Mouse (Mus musculus): ENCODE results near the gene Syn3.
"Not testable (repeated sequence)": the region's sequence is repeated elsewhere in the genome, so short reads cannot be mapped to it uniquely, and the experiment has no call there.

The Syn3 gene

DNA sequence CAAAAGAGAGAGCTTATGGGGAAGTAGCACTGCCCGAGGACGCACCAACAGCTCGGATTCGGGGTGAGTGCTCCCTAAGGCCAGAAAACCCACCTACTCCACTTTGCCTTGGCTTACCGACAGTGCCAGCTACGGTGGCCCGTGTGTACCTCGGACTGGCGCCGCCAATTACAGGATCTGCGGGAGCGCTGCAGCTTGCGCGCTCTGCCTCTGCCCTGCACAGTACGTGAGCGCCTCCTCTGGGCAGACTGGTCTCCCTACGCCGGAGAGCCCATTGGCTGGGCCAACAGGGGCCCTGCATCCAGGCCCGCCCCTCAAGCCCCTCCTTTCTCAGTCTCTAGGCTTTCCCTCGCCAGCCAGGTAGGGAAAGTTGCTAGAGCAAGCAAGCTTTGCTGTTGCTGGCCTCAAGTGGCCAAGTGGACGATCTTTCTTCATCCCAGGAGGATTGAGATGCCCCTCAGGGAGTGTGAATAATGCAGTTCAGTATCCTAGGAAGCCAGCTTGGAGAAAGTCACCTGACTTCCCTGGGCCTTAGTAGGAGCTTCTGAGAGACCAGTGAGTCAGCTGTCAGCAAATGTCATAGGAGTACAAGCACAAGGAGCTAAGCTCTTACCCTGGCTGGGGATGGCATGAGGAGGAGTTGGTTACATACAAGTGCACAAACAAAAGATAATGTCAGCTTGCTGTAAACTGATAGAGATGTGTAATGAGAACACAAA lies at the start of gene Syn3:
Gene Syn3 (minus strand): TSS at position 224 of the 719 bp plus-strand sequence.
- peak; percentile 36 for DNase-seq (ENCODE audit: low read depth)

DNA sequence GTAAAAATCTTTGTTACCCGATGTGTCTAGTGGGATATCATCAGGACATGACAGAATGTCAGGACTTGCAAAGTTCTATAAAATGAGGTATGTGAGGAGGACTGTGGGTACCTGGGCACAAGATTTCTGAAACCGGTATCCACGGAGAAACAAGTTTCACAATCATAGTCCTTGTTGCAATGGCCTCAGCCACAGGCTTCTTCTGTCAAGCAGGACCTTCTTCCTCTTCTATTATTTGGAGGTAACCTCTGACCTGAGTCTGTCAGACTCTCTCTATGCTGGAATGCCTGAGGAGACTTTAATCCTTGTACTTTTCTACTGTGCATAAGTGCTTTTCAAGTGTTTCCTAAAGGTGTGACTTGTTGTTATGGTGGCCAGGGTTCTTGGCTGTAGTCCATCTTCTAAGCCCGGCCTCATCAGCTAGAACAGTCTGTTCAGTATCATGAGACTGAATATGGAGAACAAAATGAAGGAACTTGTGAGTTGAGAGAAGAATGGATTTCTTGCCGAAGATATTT lies 27.7 kb upstream of the Syn3 start:
- DNase-seq (ENCODE audit: low read depth): not testable (repeated sequence)

GRCm38 (mm10) chr10:86513801-86514200 lies 15.1 kb upstream of the Syn3 start:
- DNase-seq (ENCODE audit: low read depth): no peak

DNA sequence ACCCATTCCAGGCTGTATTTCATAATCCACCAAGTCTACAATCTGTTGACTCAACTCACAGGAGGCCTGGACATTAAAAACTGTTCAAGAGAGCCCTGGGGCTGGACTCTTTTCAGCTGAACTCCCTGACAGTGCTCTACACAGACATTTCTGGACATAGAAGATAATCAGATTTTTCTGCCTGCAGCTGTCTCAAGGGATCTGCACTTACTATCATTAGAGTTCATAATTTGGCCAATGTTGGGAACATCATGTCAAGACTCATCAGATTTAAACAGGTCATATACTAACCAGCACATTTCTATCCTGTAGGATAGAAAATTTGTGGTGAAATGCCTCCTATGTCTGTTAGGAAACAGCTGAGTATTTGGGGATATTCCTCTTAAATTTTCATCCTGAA lies 12.2 kb upstream of the Syn3 start:
- DNase-seq (ENCODE audit: low read depth): no peak

DNA sequence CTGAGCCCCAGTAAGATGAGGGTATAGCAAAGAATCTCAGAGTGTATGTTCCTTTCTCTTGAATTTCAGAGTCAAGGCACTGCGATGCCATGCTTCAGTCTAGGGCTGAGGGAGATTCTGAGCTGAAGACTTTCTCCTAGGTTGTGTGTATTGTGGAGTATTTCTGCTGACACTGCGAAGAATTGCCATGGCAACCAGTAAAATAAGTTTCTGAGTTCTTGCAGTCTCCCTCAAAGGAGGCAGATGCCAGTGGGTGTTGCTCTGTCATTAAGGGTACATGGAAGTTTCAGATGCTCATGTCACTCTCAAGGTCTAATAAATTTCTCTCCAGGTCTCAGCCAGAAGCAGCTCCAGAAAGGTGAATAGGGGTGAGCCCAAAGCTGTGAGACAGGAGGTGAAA lies 3.4 kb upstream of the Syn3 start:
- DNase-seq (ENCODE audit: low read depth): no peak

DNA sequence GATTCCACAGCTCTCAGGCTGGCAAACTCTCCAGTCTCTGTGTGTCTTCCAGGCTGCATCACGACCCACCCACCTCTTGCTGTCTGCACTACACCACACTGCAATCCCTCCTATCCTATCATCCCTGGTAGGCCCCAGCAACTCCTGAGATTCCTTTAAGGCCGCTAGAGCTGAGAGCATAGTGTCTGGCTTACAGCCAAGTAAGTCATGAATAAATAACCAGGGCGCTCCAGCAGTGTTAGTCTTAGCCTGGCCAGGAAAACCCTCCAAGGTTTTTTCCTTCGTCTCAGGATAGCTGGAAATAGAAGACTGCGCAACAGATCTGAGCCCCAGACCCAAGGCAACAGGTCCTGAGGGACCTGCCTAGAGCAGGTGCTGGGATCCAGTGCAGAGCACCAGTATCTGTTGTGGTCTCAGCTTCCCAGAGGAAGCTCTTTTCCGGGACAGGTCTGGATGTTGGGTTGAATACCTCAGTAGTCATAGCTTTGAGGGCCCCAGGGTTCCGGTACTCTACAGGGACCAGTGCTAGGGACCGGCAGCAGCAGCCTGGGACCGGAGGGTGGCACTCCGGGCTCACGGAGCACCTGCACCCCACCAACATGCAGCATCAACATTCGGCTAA lies 534 bp downstream of the Syn3 start:
- no peak for DNase-seq (ENCODE audit: low read depth)

GRCm38 (mm10) chr10:86495851-86496250 lies 2.8 kb downstream of the Syn3 start:
- no peak for DNase-seq (ENCODE audit: low read depth)

GRCm38 (mm10) chr10:86493140-86493539 lies 5.6 kb downstream of the Syn3 start:
- no peak for DNase-seq (ENCODE audit: low read depth)

DNA sequence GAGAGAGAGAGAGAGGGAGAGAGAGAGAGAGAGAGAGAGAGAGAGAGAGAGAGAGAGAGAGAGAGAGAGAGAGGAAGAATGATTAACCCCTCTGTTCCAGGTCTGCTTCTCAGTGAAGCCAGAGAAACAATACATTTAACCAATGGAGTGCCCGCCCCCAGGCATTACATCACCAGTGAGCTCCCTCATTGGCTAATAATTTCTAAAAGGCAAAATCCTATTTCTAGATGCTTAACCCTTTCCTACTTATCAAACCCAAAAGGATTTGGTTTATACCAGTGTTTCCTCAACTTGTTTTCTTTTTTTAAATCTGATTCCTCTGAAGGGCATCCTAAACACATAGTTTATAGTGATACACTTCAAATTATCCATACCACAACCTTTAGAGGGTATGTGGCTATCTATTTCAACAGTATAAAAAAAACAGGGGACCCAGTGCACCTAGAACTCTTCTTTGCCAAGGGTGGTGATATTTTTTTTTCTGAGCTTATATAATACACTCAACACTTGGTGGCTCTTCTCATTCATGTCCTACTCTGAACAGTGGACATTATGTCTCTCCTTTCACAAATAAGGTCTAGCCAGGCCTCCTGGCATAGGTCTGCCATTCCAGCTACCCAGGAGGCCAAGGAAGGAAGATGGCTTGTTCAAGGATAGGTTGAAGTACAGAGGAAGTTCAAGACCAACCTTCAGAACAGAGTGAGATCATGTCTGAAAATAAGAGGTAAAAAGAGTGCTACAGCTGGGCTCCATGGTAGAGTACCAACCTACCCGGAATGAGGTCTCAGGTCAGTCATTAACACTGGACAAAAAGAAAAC lies 6.4 kb downstream of the Syn3 start:
- no peak for DNase-seq (ENCODE audit: low read depth)

GRCm38 (mm10) chr10:86491316-86492088 lies 7.2 kb downstream of the Syn3 start:
- no peak for DNase-seq (ENCODE audit: low read depth)

- DNase-seq (ENCODE audit: low read depth): no peak
These were observed 10.2 kb downstream of the Syn3 start for GRCm38 (mm10) chr10:86488544-86488943.

GRCm38 (mm10) chr10:86485971-86486370 lies 12.7 kb downstream of the Syn3 start:
- DNase-seq (ENCODE audit: low read depth): no peak

- no peak for DNase-seq (ENCODE audit: low read depth)
These were observed 14.7 kb downstream of the Syn3 start for GRCm38 (mm10) chr10:86483968-86484367.

GRCm38 (mm10) chr10:86482496-86482895 lies 16.2 kb downstream of the Syn3 start:
- no peak for DNase-seq (ENCODE audit: low read depth)

GRCm38 (mm10) chr10:86480711-86481110 lies 18.0 kb downstream of the Syn3 start:
- no peak for DNase-seq (ENCODE audit: low read depth)

GRCm38 (mm10) chr10:86479718-86480121 lies 19.0 kb downstream of the Syn3 start:
- no peak for DNase-seq (ENCODE audit: low read depth)

DNA sequence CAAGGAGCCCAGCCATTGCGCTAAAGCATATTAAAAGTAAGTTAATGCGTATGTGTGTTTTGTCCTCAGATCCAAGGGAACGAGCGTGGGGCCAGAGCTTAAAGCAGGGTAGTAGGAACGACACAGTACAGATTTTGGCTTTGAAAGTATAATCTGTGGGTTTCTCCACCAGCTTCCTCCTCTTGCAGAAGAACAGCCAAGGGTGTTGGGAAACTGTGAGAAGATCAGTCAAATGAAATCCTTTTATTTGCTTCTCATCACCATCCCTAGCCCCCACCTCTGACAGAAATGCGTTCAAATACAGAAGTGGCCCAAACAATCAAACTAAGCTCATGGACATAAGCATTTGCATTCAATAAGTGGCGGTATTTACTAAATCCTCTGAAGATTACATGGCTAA lies 22.0 kb downstream of the Syn3 start:
- no peak for DNase-seq (ENCODE audit: low read depth)

- DNase-seq (ENCODE audit: low read depth): no peak
These were observed 23.4 kb downstream of the Syn3 start for GRCm38 (mm10) chr10:86475270-86475669.

DNA sequence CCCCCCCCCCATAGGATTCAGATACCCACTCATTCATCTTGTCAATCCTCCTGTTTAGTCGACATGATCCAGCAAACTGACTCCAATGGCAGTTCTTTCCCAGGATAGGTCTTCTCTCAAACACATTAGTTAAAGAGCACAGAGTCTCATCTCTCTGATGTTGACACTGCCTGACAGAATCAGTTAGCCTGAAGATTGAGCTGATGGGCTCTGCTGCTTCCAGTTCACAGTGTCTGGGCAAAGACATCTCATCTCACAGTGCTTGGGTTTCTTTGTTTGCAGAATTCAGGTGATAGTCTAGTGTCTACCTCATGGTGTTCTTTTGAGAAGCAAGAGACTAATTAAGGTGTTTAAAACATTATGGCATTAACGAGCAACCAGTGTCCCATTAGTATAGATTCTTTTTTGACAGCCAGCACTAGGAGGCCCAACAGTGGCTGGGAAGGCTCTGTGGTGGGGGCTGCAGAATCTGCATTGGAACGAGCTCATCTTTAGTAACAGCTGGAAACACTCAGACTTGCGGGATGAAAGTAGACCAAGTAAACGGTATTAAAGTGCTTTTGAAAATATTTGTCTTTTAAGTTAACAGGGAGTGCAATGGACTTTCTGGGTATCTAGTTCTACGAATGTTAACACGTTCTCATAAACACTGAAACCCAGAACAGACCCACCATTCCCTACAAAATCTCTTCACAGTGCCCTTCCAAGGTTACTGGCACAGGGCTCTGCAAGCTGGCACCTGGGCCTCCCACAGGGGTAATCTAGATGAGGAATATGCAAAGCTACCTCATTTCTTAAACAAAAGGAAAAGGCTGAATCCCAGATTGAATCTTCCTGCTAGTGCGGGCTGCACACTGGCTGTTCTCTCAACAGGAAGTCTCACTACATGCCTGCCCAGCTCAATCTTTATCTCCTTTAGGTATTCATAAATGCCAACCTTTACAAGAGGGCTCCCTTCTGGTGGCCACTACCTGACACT lies 24.2 kb downstream of the Syn3 start:
- DNase-seq (ENCODE audit: low read depth): no peak

DNA sequence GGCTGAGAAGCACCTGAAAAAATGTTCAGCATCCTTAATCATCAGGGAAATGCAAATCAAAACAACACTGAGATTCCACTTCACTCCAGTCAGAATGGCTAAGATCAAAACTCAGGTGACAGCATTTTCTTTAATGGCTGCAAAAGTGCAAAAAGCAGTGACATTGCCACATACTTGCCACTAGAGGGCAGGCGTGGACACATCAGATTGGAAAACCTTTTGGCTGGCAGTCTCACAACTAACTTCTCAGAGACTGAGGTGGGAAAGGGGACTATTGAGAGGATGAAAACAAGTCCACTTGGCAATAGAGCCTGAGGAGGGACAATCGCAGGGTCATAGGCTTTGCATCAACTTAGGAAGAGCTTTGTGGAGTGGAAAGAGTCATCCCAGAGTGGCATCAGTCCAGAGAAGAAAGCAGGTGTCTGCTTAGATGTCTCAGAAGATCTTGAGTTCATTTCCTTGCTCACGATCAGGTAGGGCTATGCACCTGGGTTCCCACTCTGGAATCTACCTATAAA lies 25.0 kb downstream of the Syn3 start:
- DNase-seq (ENCODE audit: low read depth): peak; percentile 37
